Mouse (Mus musculus): ENCODE results near the gene Slc12a6. TPM values are rescaled to one million over a fixed set of nuclear protein-coding genes. Genes with fewer than 3 reads are reported as not detected.

Gene Slc12a6
- polyA plus RNA-seq, 1 experiment, result 31.9 TPM

- H3K27ac ChIP-seq (ENCODE audit: insufficient read depth, low read length), result no peak overlapping the region
- H3K9me3 ChIP-seq (replicated peaks; ENCODE audit: control insufficient read depth, insufficient read depth, low read length, poor library complexity, severe bottlenecking), result no peaks in the 10 kb centered on the region
- no peak for TF ChIP-seq EP300 (IDR thresholded peaks at IDR 0.05; ENCODE audit: insufficient read depth, low read depth, low read length)
- no peak for TF ChIP-seq POLR2A (IDR thresholded peaks at IDR 0.05; ENCODE audit: insufficient read depth, low read length)
- TF ChIP-seq CTCF (IDR thresholded peaks at IDR 0.05; ENCODE audit: low read depth, low read length), result no peak
These were observed 33.0 kb upstream of the Slc12a6 start for GRCm38 (mm10) chr2:112232623-112233022.

DNA sequence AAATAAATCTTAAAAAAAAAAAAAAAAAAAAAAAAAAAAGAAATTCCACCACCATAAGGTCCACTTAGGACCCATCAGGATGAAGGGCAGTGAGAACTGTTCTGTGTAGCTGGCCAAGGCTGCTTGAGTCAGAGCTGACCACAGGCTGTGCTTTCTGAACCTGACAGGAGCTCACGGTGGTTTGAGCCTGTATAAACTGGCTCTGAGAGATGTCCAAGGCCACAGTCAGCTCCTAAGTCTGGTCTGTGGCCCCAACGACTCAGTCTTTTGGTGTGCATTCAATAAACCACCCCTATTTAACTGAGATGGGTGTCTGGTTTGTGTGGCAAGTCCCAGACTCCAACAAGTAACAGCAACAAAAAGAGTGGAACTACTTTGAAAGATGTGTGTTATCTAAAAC is 29.0 kb upstream of the Slc12a6 start:
- no peak overlapping the region for H3K27ac ChIP-seq (ENCODE audit: insufficient read depth, low read length)
- H3K27me3 ChIP-seq (ENCODE audit: control insufficient read depth, insufficient read depth, low read length, poor library complexity, severe bottlenecking), result no peaks in the 10 kb centered on the region
- no peaks in the 10 kb centered on the region for H3K9me3 ChIP-seq (replicated peaks; ENCODE audit: control insufficient read depth, insufficient read depth, low read length, poor library complexity, severe bottlenecking)
- no peaks in the 10 kb centered on the region for H3K4me1 ChIP-seq (ENCODE audit: control insufficient read depth, insufficient read depth, low read length)
- no peaks in the 10 kb centered on the region for H3K36me3 ChIP-seq (ENCODE audit: control insufficient read depth, insufficient read depth, low read length, poor library complexity, severe bottlenecking)
- H3K4me3 ChIP-seq (ENCODE audit: low read depth, low read length), result no peak overlapping the region
- TF ChIP-seq POLR2A (IDR thresholded peaks at IDR 0.05; ENCODE audit: insufficient read depth, low read length) (no peak), EP300 (IDR thresholded peaks at IDR 0.05; ENCODE audit: insufficient read depth, low read depth, low read length) (no peak)
- no peak overlapping the region for H3K9ac ChIP-seq (ENCODE audit: low read depth, poor library complexity, severe bottlenecking)

More at GRCm38 (mm10) chr2:112232623-112233022, 33.0 kb upstream of the Slc12a6 start:
- H3K27me3 ChIP-seq (ENCODE audit: control insufficient read depth, insufficient read depth, low read length, poor library complexity, severe bottlenecking), result no peaks in the 10 kb centered on the region
- no peak overlapping the region for H3K4me3 ChIP-seq (ENCODE audit: low read depth, low read length)
- H3K36me3 ChIP-seq (ENCODE audit: control insufficient read depth, insufficient read depth, low read length, poor library complexity, severe bottlenecking), result no peaks in the 10 kb centered on the region
- H3K9ac ChIP-seq (ENCODE audit: low read depth, poor library complexity, severe bottlenecking), result no peak overlapping the region
- H3K4me1 ChIP-seq (ENCODE audit: control insufficient read depth, insufficient read depth, low read length), result no peaks in the 10 kb centered on the region

- H3K4me1 ChIP-seq (ENCODE audit: control insufficient read depth, insufficient read depth, low read length), result no peaks in the 10 kb centered on the region
- H3K27me3 ChIP-seq (ENCODE audit: control insufficient read depth, insufficient read depth, low read length, poor library complexity, severe bottlenecking), result no peaks in the 10 kb centered on the region
- no peak overlapping the region for H3K4me3 ChIP-seq (ENCODE audit: low read depth, low read length)
- no peaks in the 10 kb centered on the region for H3K36me3 ChIP-seq (ENCODE audit: control insufficient read depth, insufficient read depth, low read length, poor library complexity, severe bottlenecking)
- H3K9me3 ChIP-seq (replicated peaks; ENCODE audit: control insufficient read depth, insufficient read depth, low read length, poor library complexity, severe bottlenecking), result no peaks in the 10 kb centered on the region
- H3K27ac ChIP-seq (ENCODE audit: insufficient read depth, low read length), result no peak overlapping the region
- TF ChIP-seq EP300 (IDR thresholded peaks at IDR 0.05; ENCODE audit: insufficient read depth, low read depth, low read length) (no peak), CTCF (IDR thresholded peaks at IDR 0.05; ENCODE audit: low read depth, low read length) (no peak), POLR2A (IDR thresholded peaks at IDR 0.05; ENCODE audit: insufficient read depth, low read length) (no peak)
- no peak overlapping the region for H3K9ac ChIP-seq (ENCODE audit: low read depth, poor library complexity, severe bottlenecking)
These were observed 27.6 kb upstream of the Slc12a6 start for GRCm38 (mm10) chr2:112238006-112238405.

DNA sequence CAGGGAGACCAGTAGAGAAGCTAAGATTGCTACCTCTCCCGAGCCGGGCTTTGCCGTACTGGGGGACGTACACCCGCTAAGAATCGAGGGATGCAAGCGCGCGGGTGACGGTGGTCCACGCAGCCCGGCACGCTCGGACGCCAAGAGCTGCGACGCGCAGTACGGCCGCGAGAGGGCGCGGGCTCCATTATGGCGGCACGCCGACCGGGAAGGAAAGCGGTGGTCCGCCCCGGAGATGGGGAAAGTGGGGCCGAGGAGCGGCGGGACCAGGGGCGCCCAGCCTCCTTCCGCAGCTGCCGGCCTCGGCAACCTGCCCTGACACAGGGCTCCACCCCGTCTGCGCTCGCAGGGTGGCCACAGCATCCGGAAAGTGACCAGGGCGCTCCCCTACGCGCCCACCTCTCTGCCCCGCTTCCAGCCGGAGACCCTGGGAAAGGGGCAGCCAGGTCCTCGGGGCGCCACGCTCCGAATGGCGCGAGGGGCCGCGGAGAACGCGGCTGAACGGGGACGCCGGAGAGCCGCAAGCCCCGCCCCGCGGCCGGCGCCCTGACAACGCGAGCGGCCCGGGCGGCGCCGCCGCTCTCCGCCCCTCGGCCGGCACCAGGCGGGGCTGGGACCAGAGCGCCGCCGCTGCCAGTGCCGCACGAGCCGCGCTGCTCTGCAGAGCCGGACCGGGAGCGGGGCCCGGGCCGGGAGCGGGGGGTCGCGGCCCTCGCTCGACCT is 26.3 kb upstream of the Slc12a6 start, which contains the start of gene Lpcat4:
Gene Lpcat4, plus strand, starts transcription at position 257 of the 723 bp plus-strand sequence.
- H3K27ac ChIP-seq (ENCODE audit: insufficient read depth, low read length), result no peak within 1 kb of the TSS
- peak within 1 kb of the TSS; percentile 86 for H3K4me3 ChIP-seq (ENCODE audit: low read depth, low read length)
- peak; percentile 60 for TF ChIP-seq CTCF (IDR thresholded peaks at IDR 0.05; ENCODE audit: low read depth, low read length)
- TF ChIP-seq POLR2A (IDR thresholded peaks at IDR 0.05; ENCODE audit: insufficient read depth, low read length), result no peak
- no peak for TF ChIP-seq EP300 (IDR thresholded peaks at IDR 0.05; ENCODE audit: insufficient read depth, low read depth, low read length)
- H3K36me3 ChIP-seq (ENCODE audit: control insufficient read depth, insufficient read depth, low read length, poor library complexity, severe bottlenecking), result no peaks in the 10 kb centered on the region
- H3K9me3 ChIP-seq (replicated peaks; ENCODE audit: control insufficient read depth, insufficient read depth, low read length, poor library complexity, severe bottlenecking), result no peaks in the 10 kb centered on the region
- peak within 1 kb of the TSS; percentile 85 for H3K9ac ChIP-seq (ENCODE audit: low read depth, poor library complexity, severe bottlenecking)
- H3K4me1 ChIP-seq (ENCODE audit: control insufficient read depth, insufficient read depth, low read length), result no peaks in the 10 kb centered on the region
- H3K27me3 ChIP-seq (ENCODE audit: control insufficient read depth, insufficient read depth, low read length, poor library complexity, severe bottlenecking), result no peaks in the 10 kb centered on the region

DNA sequence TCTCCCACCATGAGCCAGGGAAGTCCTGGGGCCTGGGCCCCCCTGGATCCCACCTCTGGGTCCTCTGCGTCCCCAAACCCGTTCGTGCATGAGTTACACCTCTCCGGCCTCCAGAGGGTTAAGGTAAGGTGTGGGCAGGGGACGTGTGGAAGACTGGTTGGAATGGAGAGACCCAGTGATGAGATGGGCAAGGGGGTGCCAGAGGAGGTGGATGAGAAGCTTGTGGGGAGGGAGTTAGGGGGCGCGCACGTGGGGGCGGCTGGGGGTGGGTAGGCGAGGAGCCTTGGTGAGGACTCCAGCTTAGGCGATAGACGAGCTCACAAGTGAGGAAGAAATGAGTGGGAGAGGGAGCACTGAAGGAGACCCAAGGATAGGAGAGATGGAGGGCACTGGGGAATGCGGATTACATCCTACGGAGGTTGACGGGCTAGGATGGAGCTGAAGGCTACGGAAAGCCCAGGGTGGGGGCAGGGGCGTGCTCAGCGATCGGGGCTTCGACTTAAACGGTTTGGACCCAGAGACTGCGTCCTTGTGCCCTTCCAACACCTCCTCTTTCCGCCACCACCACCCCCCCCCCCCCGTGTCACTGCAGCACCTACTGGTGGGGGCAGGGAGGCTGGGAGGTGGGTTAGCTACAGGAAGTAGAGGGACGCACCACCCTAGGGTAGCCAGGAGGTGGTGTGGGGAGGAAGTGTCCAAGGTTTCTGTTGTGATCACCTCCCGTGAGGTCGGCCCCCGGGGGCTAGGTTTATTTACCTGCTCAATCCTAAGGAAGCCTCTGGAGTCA is 25.5 kb upstream of the Slc12a6 start:
- Histone ChIP-seq H3K9ac (ENCODE audit: low read depth, poor library complexity, severe bottlenecking) (peak overlapping the region; percentile 85), H3K27me3 (ENCODE audit: control insufficient read depth, insufficient read depth, low read length, poor library complexity, severe bottlenecking) (no peaks in the 10 kb centered on the region), H3K27ac (ENCODE audit: insufficient read depth, low read length) (no peak overlapping the region), H3K4me3 (ENCODE audit: low read depth, low read length) (peak overlapping the region; percentile 86), H3K9me3 (replicated peaks; ENCODE audit: control insufficient read depth, insufficient read depth, low read length, poor library complexity, severe bottlenecking) (no peaks in the 10 kb centered on the region), H3K36me3 (ENCODE audit: control insufficient read depth, insufficient read depth, low read length, poor library complexity, severe bottlenecking) (0 out of 2 replicates have a peak, but pooled peaks cover 4% of the 10 kb centered on the region), H3K4me1 (ENCODE audit: control insufficient read depth, insufficient read depth, low read length) (no peaks in the 10 kb centered on the region)
- TF ChIP-seq POLR2A (IDR thresholded peaks at IDR 0.05; ENCODE audit: insufficient read depth, low read length) (no peak), EP300 (IDR thresholded peaks at IDR 0.05; ENCODE audit: insufficient read depth, low read depth, low read length) (no peak), CTCF (IDR thresholded peaks at IDR 0.05; ENCODE audit: low read depth, low read length) (no peak)

GRCm38 (mm10) chr2:112241787-112242186 is 23.8 kb upstream of the Slc12a6 start:
- no peak overlapping the region for H3K27ac ChIP-seq (ENCODE audit: insufficient read depth, low read length)
- H3K27me3 ChIP-seq (ENCODE audit: control insufficient read depth, insufficient read depth, low read length, poor library complexity, severe bottlenecking), result no peaks in the 10 kb centered on the region
- no peak overlapping the region for H3K9ac ChIP-seq (ENCODE audit: low read depth, poor library complexity, severe bottlenecking)
- no peak overlapping the region for H3K4me3 ChIP-seq (ENCODE audit: low read depth, low read length)
- TF ChIP-seq CTCF (IDR thresholded peaks at IDR 0.05; ENCODE audit: low read depth, low read length) (no peak), EP300 (IDR thresholded peaks at IDR 0.05; ENCODE audit: insufficient read depth, low read depth, low read length) (no peak), POLR2A (IDR thresholded peaks at IDR 0.05; ENCODE audit: insufficient read depth, low read length) (no peak)
- 0 out of 2 replicates have a peak, but pooled peaks cover 4% of the 10 kb centered on the region for H3K36me3 ChIP-seq (ENCODE audit: control insufficient read depth, insufficient read depth, low read length, poor library complexity, severe bottlenecking)
- no peaks in the 10 kb centered on the region for H3K4me1 ChIP-seq (ENCODE audit: control insufficient read depth, insufficient read depth, low read length)
- H3K9me3 ChIP-seq (replicated peaks; ENCODE audit: control insufficient read depth, insufficient read depth, low read length, poor library complexity, severe bottlenecking), result no peaks in the 10 kb centered on the region

Measured in ES-Bruce4 (cell line).